Mouse (Mus musculus) heart, embryonic 10.5 days (tissue): ENCODE data around the gene Adamtsl2. TPM values are rescaled to one million over a fixed set of nuclear protein-coding genes. Genes with fewer than 3 reads are reported as not detected.

Experiments used
- DNase-seq: peaks from one replicate; pipeline ENCODE4 v3.0.0-alpha.2; 2017; ENCODE audit warnings: low spot score
- H3K27ac ChIP-seq: fragments of 300-500 bp; sonication (generic); 2 replicates; pipeline ENCODE4 v1.5.1; 2016; ENCODE audit warnings: mild to moderate bottlenecking
- H3K27me3 ChIP-seq: fragments of 300-500 bp; sonication (generic); 2 replicates; pipeline ENCODE4 v1.6.1; 2016; ENCODE audit warnings: mild to moderate bottlenecking; ENCODE audit not compliant: poor library complexity, insufficient read depth, severe bottlenecking
- H3K36me3 ChIP-seq: fragments of 300-500 bp; sonication (generic); 2 replicates; pipeline ENCODE4 v1.6.1; 2016; ENCODE audit warnings: mild to moderate bottlenecking, moderate library complexity
- H3K4me1 ChIP-seq: fragments of 300-500 bp; sonication (generic); 2 replicates; pipeline ENCODE4 v1.6.1; 2016; ENCODE audit warnings: mild to moderate bottlenecking
- H3K4me3 ChIP-seq: fragments of 300-500 bp; sonication (generic); 2 replicates; pipeline ENCODE4 v1.5.1; 2016; ENCODE audit warnings: mild to moderate bottlenecking, moderate library complexity
- H3K9me3 ChIP-seq: fragments of 300-500 bp; sonication (generic); 2 replicates; pipeline ENCODE4 v1.6.1; 2016; ENCODE audit warnings: mild to moderate bottlenecking, moderate library complexity
- WGBS: fragments of 180-500 bp; shearing (Covaris S2); methylation state at CpG from one replicate; pipeline ENCODE4 v1.1.7; 2016; 5-methylcytosine and 5-hydroxymethylcytosine counted together
- polyA plus RNA-seq: library from polyadenylated mRNA; unstranded; fragments of >200 nt; fragmentation: Nextera tagmentation; extraction: Ambion mirVana; gene quantifications from 2 replicates; pipeline ENCODE4 v1.2.1, GENCODE M21; 2016

Adamtsl2 gene
- polyA plus RNA-seq, 1 experiment from 2014 or later = 9.7 TPM

- Histone ChIP-seq H3K9me3 (no peaks in the 10 kb centered on the region), H3K4me1 (peaks cover 72% of the 10 kb centered on the region), H3K36me3 (peaks cover 3% of the 10 kb centered on the region; the same call in 1 of the 2 replicates), H3K27ac (peak overlapping the region; percentile 80), H3K27me3 (peaks cover 26% of the 10 kb centered on the region; the same call in 1 of the 2 replicates), H3K4me3 (peak overlapping the region; percentile 48)
- WGBS = 66% methylated on average over 2 of the region's 2 CpGs
- DNase-seq = no peak
These were observed 470 bp downstream of the Adamtsl2 start for GRCm38 (mm10) chr2:27079649-27080048.

- Histone ChIP-seq H3K27me3 (peaks cover 18% of the 10 kb centered on the region; the same call in 1 of the 2 replicates), H3K36me3 (peaks cover 3% of the 10 kb centered on the region; the same call in 1 of the 2 replicates), H3K4me3 (no peak overlapping the region), H3K9me3 (no peaks in the 10 kb centered on the region), H3K27ac (peak overlapping the region; percentile 80), H3K4me1 (peaks cover 87% of the 10 kb centered on the region)
- 64% methylated on average over 12 of the region's 12 CpGs for WGBS
- DNase-seq = no peak
These were observed 4.7 kb downstream of the Adamtsl2 start for GRCm38 (mm10) chr2:27083761-27084475.

- Histone ChIP-seq H3K36me3 (peaks cover 5% of the 10 kb centered on the region; the same call in 1 of the 2 replicates), H3K4me1 (peaks cover 81% of the 10 kb centered on the region), H3K27me3 (0 out of 2 replicates have a peak, but pooled peaks cover 14% of the 10 kb centered on the region), H3K27ac (peak overlapping the region; percentile 37; the same call in 1 of the 2 replicates), H3K4me3 (no peak overlapping the region), H3K9me3 (no peaks in the 10 kb centered on the region)
- 58% methylated on average over 8 of the region's 8 CpGs for WGBS
- DNase-seq = no peak
These were observed 5.8 kb downstream of the Adamtsl2 start for GRCm38 (mm10) chr2:27084963-27085362.

GRCm38 (mm10) chr2:27085801-27086200, 6.6 kb downstream of the Adamtsl2 start:
- no peak overlapping the region for H3K4me3 ChIP-seq
- H3K27me3 ChIP-seq = 0 out of 2 replicates have a peak, but pooled peaks cover 14% of the 10 kb centered on the region
- H3K36me3 ChIP-seq = peaks cover 5% of the 10 kb centered on the region; the same call in 1 of the 2 replicates
- DNase-seq = no peak
- H3K27ac ChIP-seq = peak overlapping the region; percentile 26
- 24% methylated on average over 2 of the region's 2 CpGs for WGBS
- no peaks in the 10 kb centered on the region for H3K9me3 ChIP-seq
- H3K4me1 ChIP-seq = peaks cover 76% of the 10 kb centered on the region

- peaks cover 5% of the 10 kb centered on the region; the same call in 1 of the 2 replicates for H3K36me3 ChIP-seq
- 0 out of 2 replicates have a peak, but pooled peaks cover 9% of the 10 kb centered on the region for H3K27me3 ChIP-seq
- no peaks in the 10 kb centered on the region for H3K9me3 ChIP-seq
- 82% methylated on average over 4 of the region's 4 CpGs for WGBS
- no peak for DNase-seq
- H3K27ac ChIP-seq = peak overlapping the region; percentile 26; the same call in 1 of the 2 replicates
- H3K4me1 ChIP-seq = peaks cover 71% of the 10 kb centered on the region
- H3K4me3 ChIP-seq = no peak overlapping the region
These were observed 7.4 kb downstream of the Adamtsl2 start for GRCm38 (mm10) chr2:27086483-27087010.

- WGBS = 72% methylated on average over 5 of the region's 5 CpGs
These were observed 8.4 kb downstream of the Adamtsl2 start for GRCm38 (mm10) chr2:27087581-27087980.

GRCm38 (mm10) chr2:27088071-27088644, 9.0 kb downstream of the Adamtsl2 start:
- H3K27ac ChIP-seq = peak overlapping the region; percentile 69; the same call in 1 of the 2 replicates
- peaks cover 61% of the 10 kb centered on the region for H3K4me1 ChIP-seq

More at GRCm38 (mm10) chr2:27087581-27087980, 8.4 kb downstream of the Adamtsl2 start:
- DNase-seq = no peak
- Histone ChIP-seq H3K27me3 (0 out of 2 replicates have a peak, but pooled peaks cover under 1% of the 10 kb centered on the region), H3K27ac (peak overlapping the region; percentile 69; the same call in 1 of the 2 replicates), H3K4me1 (peaks cover 64% of the 10 kb centered on the region), H3K9me3 (no peaks in the 10 kb centered on the region), H3K36me3 (peaks cover 2% of the 10 kb centered on the region; the same call in 1 of the 2 replicates), H3K4me3 (no peak overlapping the region)

GRCm38 (mm10) chr2:27088700-27089099, 9.5 kb downstream of the Adamtsl2 start:
- H3K4me3 ChIP-seq = no peak overlapping the region
- WGBS = 68% methylated on average over 5 of the region's 5 CpGs
- H3K36me3 ChIP-seq = peaks cover 2% of the 10 kb centered on the region; the same call in 1 of the 2 replicates
- DNase-seq = no peak
- no peaks in the 10 kb centered on the region for H3K9me3 ChIP-seq
- peaks cover 3% of the 10 kb centered on the region; the same call in 1 of the 2 replicates for H3K27me3 ChIP-seq
- H3K4me1 ChIP-seq = peaks cover 58% of the 10 kb centered on the region
- peak overlapping the region; percentile 69; the same call in 1 of the 2 replicates for H3K27ac ChIP-seq

More at GRCm38 (mm10) chr2:27088071-27088644, 9.0 kb downstream of the Adamtsl2 start:
- Histone ChIP-seq H3K9me3 (no peaks in the 10 kb centered on the region), H3K4me3 (no peak overlapping the region), H3K27me3 (no peaks in the 10 kb centered on the region), H3K36me3 (peaks cover 2% of the 10 kb centered on the region; the same call in 1 of the 2 replicates)
- no peak for DNase-seq
- WGBS = 70% methylated on average over 18 of the region's 18 CpGs

GRCm38 (mm10) chr2:27089238-27089637, 10.1 kb downstream of the Adamtsl2 start:
- H3K4me3 ChIP-seq = no peak overlapping the region
- H3K27ac ChIP-seq = no peak overlapping the region
- H3K27me3 ChIP-seq = peaks cover 6% of the 10 kb centered on the region; the same call in 1 of the 2 replicates
- H3K4me1 ChIP-seq = peaks cover 53% of the 10 kb centered on the region
- WGBS = 53% methylated on average over 1 of the region's 1 CpGs
- no peaks in the 10 kb centered on the region for H3K9me3 ChIP-seq
- DNase-seq = no peak
- peaks cover 2% of the 10 kb centered on the region; the same call in 1 of the 2 replicates for H3K36me3 ChIP-seq

GRCm38 (mm10) chr2:27095178-27095577, 16.0 kb downstream of the Adamtsl2 start:
- no peak overlapping the region for H3K4me3 ChIP-seq
- WGBS = 87% methylated on average over 7 of the region's 7 CpGs
- peaks cover 45% of the 10 kb centered on the region for H3K4me1 ChIP-seq
- no peak for DNase-seq
- H3K27ac ChIP-seq = peak overlapping the region; percentile 86
- no peaks in the 10 kb centered on the region for H3K36me3 ChIP-seq
- H3K9me3 ChIP-seq = no peaks in the 10 kb centered on the region
- H3K27me3 ChIP-seq = peaks cover 6% of the 10 kb centered on the region; the same call in 1 of the 2 replicates

GRCm38 (mm10) chr2:27096341-27096981, 17.3 kb downstream of the Adamtsl2 start:
- Histone ChIP-seq H3K4me1 (peaks cover 45% of the 10 kb centered on the region), H3K36me3 (peaks cover under 1% of the 10 kb centered on the region; the same call in 1 of the 2 replicates), H3K27me3 (peaks cover 6% of the 10 kb centered on the region; the same call in 1 of the 2 replicates), H3K9me3 (no peaks in the 10 kb centered on the region), H3K4me3 (peak overlapping the region; percentile 1; the same call in 1 of the 2 replicates), H3K27ac (peak overlapping the region; percentile 86)
- DNase-seq = peak; percentile 80
- 30% methylated on average over 13 of the region's 13 CpGs for WGBS

- Histone ChIP-seq H3K27me3 (peaks cover 6% of the 10 kb centered on the region; the same call in 1 of the 2 replicates), H3K9me3 (no peaks in the 10 kb centered on the region), H3K4me3 (no peak overlapping the region), H3K4me1 (peaks cover 45% of the 10 kb centered on the region), H3K36me3 (peaks cover 2% of the 10 kb centered on the region; the same call in 1 of the 2 replicates), H3K27ac (peak overlapping the region; percentile 86)
- no peak for DNase-seq
- 35% methylated on average over 6 of the region's 6 CpGs for WGBS
These were observed 18.1 kb downstream of the Adamtsl2 start for GRCm38 (mm10) chr2:27097241-27097656.
